Mouse (Mus musculus): Measurements from ENCODE around the gene Psip1. TPM values are rescaled to one million over a fixed set of nuclear protein-coding genes. Genes with fewer than 3 reads are reported as not detected.

Psip1 gene
- polyA plus RNA-seq, 1 experiment = 17.5 TPM

- Histone ChIP-seq H3K36me3 (ENCODE audit: control insufficient read depth, insufficient read depth, low read length) (peaks cover 11% of the 10 kb centered on the region), H3K27ac (ENCODE audit: insufficient read depth, low read length) (peak overlapping the region; percentile 100), H3K4me1 (ENCODE audit: control insufficient read depth, insufficient read depth, insufficient read length) (peaks cover 3% of the 10 kb centered on the region; the same call in 1 of the 2 replicates), H3K4me3 (ENCODE audit: extremely low read depth, insufficient read depth, insufficient read length) (peak overlapping the region; percentile 72), H3K27me3 (ENCODE audit: control insufficient read depth, insufficient read depth, low read length) (no peaks in the 10 kb centered on the region)
- 1% methylated on average over 36 of the region's 40 CpGs for WGBS
- peak; percentile 70 to 86 for DNase-seq (ENCODE audit: low read depth in 1 of 2, low spot score in 2 of 2)
- TF ChIP-seq POLR2A (IDR thresholded peaks at IDR 0.05; ENCODE audit: low read depth, low read length) = no peak
- peak; percentile 62 for TF ChIP-seq CTCF (IDR thresholded peaks at IDR 0.05; ENCODE audit: extremely low read depth, insufficient read depth, insufficient read length, insufficient replicate concordance)
Measured at GRCm38 (mm10) chr4:83485735-83486116, 533 bp downstream of the Psip1 start.

- TF ChIP-seq CTCF (IDR thresholded peaks at IDR 0.05; ENCODE audit: extremely low read depth, insufficient read depth, insufficient read length, insufficient replicate concordance) (no peak), POLR2A (IDR thresholded peaks at IDR 0.05; ENCODE audit: low read depth, low read length) (no peak)
- Histone ChIP-seq H3K4me3 (ENCODE audit: extremely low read depth, insufficient read depth, insufficient read length) (peak overlapping the region; percentile 72), H3K27ac (ENCODE audit: insufficient read depth, low read length) (peak overlapping the region; percentile 52), H3K27me3 (ENCODE audit: control insufficient read depth, insufficient read depth, low read length) (no peaks in the 10 kb centered on the region), H3K4me1 (ENCODE audit: control insufficient read depth, insufficient read depth, insufficient read length) (peaks cover 3% of the 10 kb centered on the region; the same call in 1 of the 2 replicates), H3K36me3 (ENCODE audit: control insufficient read depth, insufficient read depth, low read length) (peaks cover 12% of the 10 kb centered on the region)
- no peak for DNase-seq (ENCODE audit: low read depth in 1 of 2, low spot score in 2 of 2)
- WGBS = 30% methylated on average over 12 of the region's 12 CpGs
Measured at GRCm38 (mm10) chr4:83485250-83485649, 1.0 kb downstream of the Psip1 start.

- no peak overlapping the region for H3K27ac ChIP-seq (ENCODE audit: insufficient read depth, low read length)
- peaks cover 32% of the 10 kb centered on the region for H3K36me3 ChIP-seq (ENCODE audit: control insufficient read depth, insufficient read depth, low read length)
- DNase-seq (ENCODE audit: low read depth in 1 of 2, low spot score in 2 of 2) = no peak
- no peak overlapping the region for H3K4me3 ChIP-seq (ENCODE audit: extremely low read depth, insufficient read depth, insufficient read length)
- 93% methylated on average over 3 of the region's 3 CpGs for WGBS
- H3K27me3 ChIP-seq (ENCODE audit: control insufficient read depth, insufficient read depth, low read length) = no peaks in the 10 kb centered on the region
- no peaks in the 10 kb centered on the region for H3K4me1 ChIP-seq (ENCODE audit: control insufficient read depth, insufficient read depth, insufficient read length)
- no peak for TF ChIP-seq CTCF (IDR thresholded peaks at IDR 0.05; ENCODE audit: extremely low read depth, insufficient read depth, insufficient read length, insufficient replicate concordance)
- no peak for TF ChIP-seq POLR2A (IDR thresholded peaks at IDR 0.05; ENCODE audit: low read depth, low read length)
Measured at GRCm38 (mm10) chr4:83468208-83468607, 18.1 kb downstream of the Psip1 start.

GRCm38 (mm10) chr4:83467615-83468014 is 18.6 kb downstream of the Psip1 start:
- 93% methylated on average over 7 of the region's 7 CpGs for WGBS
- no peak for DNase-seq (ENCODE audit: low read depth in 1 of 2, low spot score in 2 of 2)
- no peaks in the 10 kb centered on the region for H3K27me3 ChIP-seq (ENCODE audit: control insufficient read depth, insufficient read depth, low read length)
- TF ChIP-seq POLR2A (IDR thresholded peaks at IDR 0.05; ENCODE audit: low read depth, low read length) (no peak), CTCF (IDR thresholded peaks at IDR 0.05; ENCODE audit: extremely low read depth, insufficient read depth, insufficient read length, insufficient replicate concordance) (no peak)
- no peaks in the 10 kb centered on the region for H3K4me1 ChIP-seq (ENCODE audit: control insufficient read depth, insufficient read depth, insufficient read length)
- H3K36me3 ChIP-seq (ENCODE audit: control insufficient read depth, insufficient read depth, low read length) = peaks cover 33% of the 10 kb centered on the region
- H3K4me3 ChIP-seq (ENCODE audit: extremely low read depth, insufficient read depth, insufficient read length) = no peak overlapping the region
- no peak overlapping the region for H3K27ac ChIP-seq (ENCODE audit: insufficient read depth, low read length)

GRCm38 (mm10) chr4:83464827-83465226 is 21.4 kb downstream of the Psip1 start:
- H3K27me3 ChIP-seq (ENCODE audit: control insufficient read depth, insufficient read depth, low read length) = no peaks in the 10 kb centered on the region
- no peak overlapping the region for H3K4me3 ChIP-seq (ENCODE audit: extremely low read depth, insufficient read depth, insufficient read length)
- H3K36me3 ChIP-seq (ENCODE audit: control insufficient read depth, insufficient read depth, low read length) = peaks cover 25% of the 10 kb centered on the region
- no peak for DNase-seq (ENCODE audit: low read depth in 1 of 2, low spot score in 2 of 2)
- 86% methylated on average over 7 of the region's 7 CpGs for WGBS
- H3K27ac ChIP-seq (ENCODE audit: insufficient read depth, low read length) = no peak overlapping the region
- H3K4me1 ChIP-seq (ENCODE audit: control insufficient read depth, insufficient read depth, insufficient read length) = no peaks in the 10 kb centered on the region
- no peak for TF ChIP-seq CTCF (IDR thresholded peaks at IDR 0.05; ENCODE audit: extremely low read depth, insufficient read depth, insufficient read length, insufficient replicate concordance)
- TF ChIP-seq POLR2A (IDR thresholded peaks at IDR 0.05; ENCODE audit: low read depth, low read length) = no peak

GRCm38 (mm10) chr4:83460106-83460505 is 26.2 kb downstream of the Psip1 start:
- TF ChIP-seq CTCF (IDR thresholded peaks at IDR 0.05; ENCODE audit: extremely low read depth, insufficient read depth, insufficient read length, insufficient replicate concordance) (no peak), POLR2A (IDR thresholded peaks at IDR 0.05; ENCODE audit: low read depth, low read length) (no peak)
- peaks cover 30% of the 10 kb centered on the region for H3K36me3 ChIP-seq (ENCODE audit: control insufficient read depth, insufficient read depth, low read length)
- no peaks in the 10 kb centered on the region for H3K4me1 ChIP-seq (ENCODE audit: control insufficient read depth, insufficient read depth, insufficient read length)
- H3K27me3 ChIP-seq (ENCODE audit: control insufficient read depth, insufficient read depth, low read length) = no peaks in the 10 kb centered on the region
- DNase-seq (ENCODE audit: low read depth in 1 of 2, low spot score in 2 of 2) = no peak
- 97% methylated on average over 5 of the region's 5 CpGs for WGBS
- H3K27ac ChIP-seq (ENCODE audit: insufficient read depth, low read length) = no peak overlapping the region
- no peak overlapping the region for H3K4me3 ChIP-seq (ENCODE audit: extremely low read depth, insufficient read depth, insufficient read length)

- H3K4me3 ChIP-seq (ENCODE audit: extremely low read depth, insufficient read depth, insufficient read length) = no peak overlapping the region
- 96% methylated on average over 4 of the region's 4 CpGs for WGBS
- TF ChIP-seq CTCF (IDR thresholded peaks at IDR 0.05; ENCODE audit: extremely low read depth, insufficient read depth, insufficient read length, insufficient replicate concordance) = no peak
- TF ChIP-seq POLR2A (IDR thresholded peaks at IDR 0.05; ENCODE audit: low read depth, low read length) = no peak
- no peak for DNase-seq (ENCODE audit: low read depth in 1 of 2, low spot score in 2 of 2)
- no peak overlapping the region for H3K27ac ChIP-seq (ENCODE audit: insufficient read depth, low read length)
- no peaks in the 10 kb centered on the region for H3K4me1 ChIP-seq (ENCODE audit: control insufficient read depth, insufficient read depth, insufficient read length)
- H3K27me3 ChIP-seq (ENCODE audit: control insufficient read depth, insufficient read depth, low read length) = no peaks in the 10 kb centered on the region
- peaks cover 33% of the 10 kb centered on the region for H3K36me3 ChIP-seq (ENCODE audit: control insufficient read depth, insufficient read depth, low read length)
Measured at GRCm38 (mm10) chr4:83450785-83451184, 35.5 kb downstream of the Psip1 start.

Measured in spleen, adult 2 months (tissue).